Mouse (Mus musculus) spleen, adult 2 months (tissue): ENCODE data around the gene Ndufs8.

Experiments used
- CTCF ChIP-seq: fragments of 200-500 bp; IDR thresholded peaks from 2 replicates; pipeline ENCODE4 v1.5.1; 2011; ENCODE audit warnings: mild to moderate bottlenecking, inconsistent platforms; ENCODE audit not compliant: insufficient read depth, insufficient read length, insufficient replicate concordance; ENCODE audit errors: extremely low read depth
- POLR2A ChIP-seq: fragments of 200-500 bp; IDR thresholded peaks from 2 replicates; pipeline ENCODE4 v1.6.1; 2011; ENCODE audit warnings: low read depth, low read length, inconsistent platforms

DNA sequence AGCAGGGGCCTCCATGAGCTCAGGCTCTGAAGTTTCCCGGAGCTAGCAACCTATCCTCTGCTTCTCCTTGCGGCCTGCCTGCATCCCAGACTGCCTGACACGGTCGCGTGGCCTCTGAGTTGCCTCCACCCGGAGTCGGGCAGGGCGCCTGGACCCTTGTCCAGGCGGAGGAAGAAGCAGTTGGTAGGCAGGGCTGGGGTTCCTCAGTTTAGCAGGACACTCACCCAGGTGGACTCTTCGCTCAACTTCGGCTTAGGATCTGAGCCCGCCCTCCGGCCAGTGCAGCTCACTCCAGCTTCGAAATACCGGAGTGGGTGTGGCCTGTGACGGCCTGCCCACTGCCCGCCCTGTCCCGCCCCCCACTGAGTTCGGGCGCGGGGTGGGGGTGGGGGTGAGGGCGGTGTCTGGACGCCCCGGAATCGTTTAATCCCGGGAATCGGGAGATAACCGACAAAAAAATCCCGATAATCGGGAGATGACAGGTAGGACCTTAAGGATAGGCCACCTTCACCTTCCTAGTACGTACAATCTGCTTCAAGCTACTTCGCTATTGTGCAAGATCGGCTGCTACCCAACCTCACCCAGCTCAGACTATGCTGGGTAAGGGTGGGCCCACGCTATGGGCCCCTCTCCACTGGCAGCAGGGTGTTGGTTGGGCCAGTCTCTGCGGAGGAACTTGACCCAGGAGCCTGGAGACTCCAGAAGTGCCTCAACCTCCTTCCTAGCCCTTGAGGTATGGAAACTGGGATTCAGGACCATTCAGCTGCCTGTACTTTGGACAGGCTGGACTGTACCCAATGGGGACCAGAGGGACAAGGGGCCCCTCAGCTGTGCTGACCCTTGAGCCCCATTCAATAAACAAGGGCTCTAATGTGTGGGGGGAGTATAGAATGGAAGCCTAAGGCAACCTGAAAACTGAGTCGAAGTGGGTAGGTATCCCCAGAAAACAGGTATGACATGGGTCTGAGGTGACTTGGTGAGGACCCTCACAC, 5.5 kb downstream of the Ndufs8 start, which contains the start of gene Tcirg1:
- TF ChIP-seq POLR2A, result no peak; the same call in 1 of the 2 replicates
- TF ChIP-seq CTCF, result no peak
